Mouse (Mus musculus): ENCODE measurements around the gene Orai2. TPM values are rescaled to one million over a fixed set of nuclear protein-coding genes. Genes with fewer than 3 reads are reported as not detected.

Gene Orai2
- total RNA-seq, 2 experiments from 2014 or later, result 10.1 to 20.3 TPM

Other genes starting within 250 kb of the Orai2 start
- gene Ywhag, start 236.1 kb downstream of the Orai2 start, total RNA-seq (2014; fragmentation: Nextera tagmentation), result 125 and 138 TPM in 2 replicates
- 88.3 and 92.5 TPM in 2 replicates for gene Ywhag, start 236.1 kb downstream of the Orai2 start, total RNA-seq (2017)
- gene Ssc4d, start 196.2 kb downstream of the Orai2 start, total RNA-seq (2014; fragmentation: Nextera tagmentation), result 1.7 and 3.2 TPM in 2 replicates
- gene Ssc4d, start 196.2 kb downstream of the Orai2 start, total RNA-seq (2017), result 3.5 TPM in 1 of 2 replicates, not detected in the other
- gene Zp3, start 190.6 kb downstream of the Orai2 start, total RNA-seq (2014; fragmentation: Nextera tagmentation), result not detected in 2 replicates
- not detected in 2 replicates for gene Zp3, start 190.6 kb downstream of the Orai2 start, total RNA-seq (2017)
- 5.6 and 22.1 TPM in 2 replicates for gene Dtx2, start 175.9 kb downstream of the Orai2 start, total RNA-seq (2014; fragmentation: Nextera tagmentation)
- gene Dtx2, start 175.9 kb downstream of the Orai2 start, total RNA-seq (2017), result 2.3 and 4.2 TPM in 2 replicates
- gene Upk3b, start 132.2 kb downstream of the Orai2 start, total RNA-seq (2014; fragmentation: Nextera tagmentation), result not detected in 2 replicates
- gene Upk3b, start 132.2 kb downstream of the Orai2 start, total RNA-seq (2017), result not detected in 2 replicates
- gene Upk3bl, start 116.2 kb downstream of the Orai2 start, total RNA-seq (2014; fragmentation: Nextera tagmentation), result not detected in 2 replicates
- not detected in 2 replicates for gene Upk3bl, start 116.2 kb downstream of the Orai2 start, total RNA-seq (2017)
- 3.9 and 5.2 TPM in 2 replicates for gene Rasa4, start 86.8 kb downstream of the Orai2 start, total RNA-seq (2014; fragmentation: Nextera tagmentation)
- gene Rasa4, start 86.8 kb downstream of the Orai2 start, total RNA-seq (2017), result 1.7 and 2.1 TPM in 2 replicates
- 227 and 248 TPM in 2 replicates for gene Polr2j, start 54.1 kb downstream of the Orai2 start, total RNA-seq (2014; fragmentation: Nextera tagmentation)
- gene Polr2j, start 54.1 kb downstream of the Orai2 start, total RNA-seq (2017), result 163 and 177 TPM in 2 replicates
- 64.7 and 67.4 TPM in 2 replicates for gene Lrwd1, start 34.6 kb downstream of the Orai2 start, total RNA-seq (2014; fragmentation: Nextera tagmentation)
- gene Lrwd1, start 34.6 kb downstream of the Orai2 start, total RNA-seq (2017), result 47.7 and 49.6 TPM in 2 replicates
- 12.1 and 19.2 TPM in 2 replicates for gene Alkbh4, start 34.6 kb downstream of the Orai2 start, total RNA-seq (2014; fragmentation: Nextera tagmentation)
- gene Alkbh4, start 34.6 kb downstream of the Orai2 start, total RNA-seq (2017), result 8.1 and 8.5 TPM in 2 replicates
- 24.2 and 32.6 TPM in 2 replicates for gene Prkrip1, start 28.2 kb upstream of the Orai2 start, total RNA-seq (2014; fragmentation: Nextera tagmentation)
- gene Prkrip1, start 28.2 kb upstream of the Orai2 start, total RNA-seq (2017), result 67.4 and 131 TPM in 2 replicates
- gene Sh2b2, start 75.8 kb upstream of the Orai2 start, total RNA-seq (2014; fragmentation: Nextera tagmentation), result 1.7 and 3.0 TPM in 2 replicates
- 0.09 and 1.8 TPM in 2 replicates for gene Sh2b2, start 75.8 kb upstream of the Orai2 start, total RNA-seq (2017)

Data from megakaryocyte-erythroid progenitor cell, adult 5-6 weeks (primary cell).